Mouse (Mus musculus) stomach, postnatal 0 days (tissue): ENCODE results near the gene Madd.
A peak's percentile ranks its signal among the peaks of the same experiment; 100 is the strongest.

Experiments
- CTCF ChIP-seq: IDR thresholded peaks from 2 replicates; pipeline ENCODE4 v1.5.1; 2016; ENCODE audit warnings: antibody characterized with exemption, low read depth, mild to moderate bottlenecking, moderate library complexity
- EP300 ChIP-seq: optimal IDR thresholded peaks from 2 replicates; pipeline ENCODE3; 2016; ENCODE audit warnings: antibody characterized with exemption

DNA sequence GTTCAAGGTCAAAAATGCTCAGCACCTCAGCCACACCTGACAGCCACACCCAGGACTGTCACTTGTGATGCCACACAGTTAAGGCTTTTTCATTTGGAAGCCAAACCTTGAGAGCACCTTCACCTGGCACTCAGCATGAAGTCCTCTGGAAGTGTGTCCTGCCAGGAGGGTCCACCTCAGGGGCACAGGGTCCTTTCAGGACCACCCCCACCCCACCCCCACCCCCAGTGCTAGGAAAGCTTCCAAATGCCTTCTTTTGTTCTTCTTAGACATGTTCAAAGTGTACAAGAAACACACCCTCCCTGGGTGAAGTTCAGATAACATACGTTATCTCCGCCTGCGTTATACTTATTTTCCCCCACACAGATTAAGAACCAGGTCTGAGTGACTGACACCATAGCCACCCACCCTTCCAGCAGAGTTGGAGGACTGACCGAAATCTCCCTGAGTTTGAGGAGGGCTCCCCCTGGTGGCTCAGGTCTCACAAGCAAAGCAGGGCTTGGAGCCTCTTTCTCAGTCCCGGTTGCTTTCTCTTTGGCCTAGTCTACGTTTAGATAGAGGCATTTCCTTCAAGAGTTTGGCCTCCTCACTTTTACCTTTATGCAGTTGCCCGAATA is 82.4 kb downstream of the Madd start:
- TF ChIP-seq EP300 (no peak), CTCF (peak; percentile 98)
